Mouse (Mus musculus) left cerebral cortex, postnatal 14 days (tissue): ENCODE measurements at regions not wholly inside any gene's neighbourhood (a gene's known extent, or its start where the extent isn't known, plus 50 kb on each side); places are given as distances from the start of the nearest gene placed in this dataset.

Source experiments
- DNase-seq, 2 experiments: peaks; one replicate each; pipeline ENCODE4 v3.0.0; 2021 to 2022; ENCODE audit warnings: low spot score in 2 of 2, mixed read lengths in 1 of 2
- intact Hi-C: fragments of 180-260 bp; cut with DNase I; formaldehyde crosslinking; loops from one replicate; pipeline ENCODE4 v1.15.1; 2025

DNA sequence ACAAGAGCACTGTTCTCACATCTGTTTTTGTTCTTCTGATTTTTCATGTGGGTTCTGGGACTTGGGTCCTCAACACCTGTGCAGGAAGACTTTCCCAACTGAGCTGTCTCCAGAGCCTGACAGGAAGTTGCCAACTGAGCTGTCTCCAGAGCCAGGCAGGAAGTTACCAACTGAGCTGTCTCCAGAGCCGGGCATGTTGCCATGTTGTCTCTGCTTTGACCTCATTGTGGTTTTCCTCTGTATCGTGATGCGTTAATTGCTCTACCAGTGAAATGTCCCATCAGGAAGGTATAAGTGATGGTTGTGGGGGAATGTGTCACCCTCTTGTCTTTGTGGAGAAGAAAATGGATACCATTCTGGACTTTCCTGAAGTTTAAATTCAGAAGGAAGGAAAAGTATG lies 54.4 kb upstream of the Olfm4 start:
- no peak for DNase-seq
- intact Hi-C loops = no loop called here

DNA sequence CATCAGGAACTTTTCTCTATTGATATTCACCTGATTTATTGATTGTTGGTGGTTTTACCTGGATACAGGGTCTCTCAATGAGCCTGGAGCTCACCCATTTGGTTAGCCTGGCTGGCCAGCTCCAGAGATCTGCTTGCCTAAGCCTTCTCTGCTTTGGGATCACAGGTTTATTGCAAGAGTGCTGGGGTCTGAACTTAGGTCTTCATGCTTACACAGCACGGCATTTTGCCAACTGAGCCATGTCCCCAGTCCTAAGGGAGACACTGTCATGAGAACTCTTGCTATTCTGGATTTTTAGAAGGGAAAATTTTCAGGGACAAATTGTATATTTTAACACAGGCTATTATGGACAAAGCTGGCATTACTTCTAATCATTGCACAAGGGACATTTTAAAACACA lies 56.7 kb upstream of the Olfm4 start:
- no peak for DNase-seq
- intact Hi-C loops = no loop called here

DNA sequence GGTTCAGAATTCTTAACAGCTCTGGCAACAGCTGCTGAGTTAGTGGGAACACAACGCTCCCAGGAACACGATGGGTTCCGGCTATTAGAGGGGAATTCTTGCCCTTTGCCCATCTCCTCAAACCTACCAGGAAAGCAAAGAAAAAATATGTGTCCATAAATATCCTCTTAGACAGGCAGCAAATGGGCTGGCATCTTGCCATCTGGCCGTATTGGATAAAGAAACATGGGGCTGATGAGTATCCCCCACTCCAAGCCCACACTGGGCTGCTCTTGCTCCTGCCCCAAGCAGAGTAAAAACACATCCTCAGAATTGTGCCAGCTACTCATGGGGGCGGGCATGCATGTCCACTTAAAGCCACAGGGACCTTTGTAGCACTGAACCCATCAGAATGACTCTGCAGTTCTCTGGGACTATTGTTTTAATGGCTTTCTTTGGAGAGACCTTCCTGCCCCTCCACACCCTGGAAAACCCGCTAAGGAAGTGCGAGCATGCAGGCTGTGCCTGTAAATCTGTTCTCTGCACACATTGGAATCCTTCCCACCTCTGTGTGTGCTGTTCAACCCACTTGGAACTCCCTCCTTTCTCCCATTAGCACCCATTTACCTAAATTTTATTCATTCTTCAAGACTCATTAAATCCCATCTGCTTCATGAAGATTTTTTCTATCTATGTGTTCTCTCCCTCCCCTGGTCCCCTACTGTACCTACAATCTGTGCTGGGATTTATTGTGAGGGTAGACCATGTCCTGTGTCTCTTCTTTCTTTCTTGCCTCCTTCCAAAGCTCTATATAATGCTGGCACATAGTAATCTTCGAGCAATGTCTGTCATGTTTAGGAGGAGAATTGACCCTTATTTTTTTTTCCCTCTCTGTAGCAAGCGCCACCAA lies 66.7 kb upstream of the Olfm4 start:
- peak; percentile 26 to 34 for DNase-seq

DNA sequence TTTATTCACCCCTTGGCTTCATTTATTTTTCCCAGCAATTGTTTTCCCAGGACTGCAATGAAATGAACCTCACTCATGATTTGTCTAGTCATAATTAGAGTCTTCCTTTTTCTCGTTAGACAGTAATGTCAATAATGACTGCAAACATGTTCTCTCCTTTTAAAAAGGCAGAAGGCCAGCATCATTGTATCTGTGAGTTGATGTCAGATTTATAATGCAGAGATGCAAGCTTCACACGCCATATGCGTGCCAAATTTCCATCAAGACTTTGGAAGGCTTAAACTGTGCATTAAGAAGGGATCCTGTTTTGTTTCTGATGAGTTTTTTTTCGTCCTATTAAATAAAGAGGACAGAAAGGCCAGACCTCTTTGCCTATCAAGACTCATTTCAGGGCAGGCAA lies 68.9 kb upstream of the Olfm4 start:
- no peak for DNase-seq
- intact Hi-C loops = no loop called here

More for the DNA sequence above, 66.7 kb upstream of the Olfm4 start:
- intact Hi-C loops = no loop called here

DNA sequence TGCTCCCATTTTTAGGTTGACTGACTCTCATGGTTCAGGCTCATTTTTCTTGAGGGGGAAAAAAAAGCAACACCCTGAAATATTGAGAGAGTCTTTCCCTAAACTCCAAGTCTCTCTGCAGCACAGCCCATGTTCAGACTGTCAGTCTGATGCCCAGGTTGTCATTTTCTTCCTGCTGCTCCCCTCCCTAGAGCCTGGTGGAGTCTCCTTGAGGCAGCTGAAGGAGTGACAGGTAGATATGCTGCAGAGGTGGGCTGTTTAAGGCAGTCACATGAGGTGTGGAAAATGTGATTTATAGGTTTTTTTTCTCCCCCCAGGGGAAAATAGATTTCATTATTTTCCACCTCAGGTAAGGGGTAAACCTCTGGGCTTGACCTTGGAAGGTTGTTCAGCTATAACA lies 70.6 kb upstream of the Olfm4 start:
- DNase-seq = no peak
- intact Hi-C loops = no loop called here

DNA sequence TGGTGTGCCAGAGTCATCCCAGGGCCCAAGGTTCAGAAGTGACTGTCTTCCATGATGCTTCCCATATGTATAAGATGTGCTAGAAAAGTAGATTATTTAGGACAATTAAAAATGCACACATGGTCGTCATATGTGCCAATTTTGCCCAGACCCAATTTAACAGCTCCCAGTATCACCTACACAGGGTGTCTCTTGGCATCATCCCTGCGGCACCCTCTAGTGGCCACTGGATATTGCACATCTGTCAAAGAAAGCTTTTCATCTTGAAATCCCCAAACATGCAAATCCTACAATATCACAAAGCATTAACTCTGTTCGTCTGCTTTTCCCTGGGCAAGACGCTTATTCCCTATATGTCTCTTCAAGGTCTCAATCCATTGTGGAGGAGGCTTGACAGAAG lies 71.3 kb upstream of the Olfm4 start:
- intact Hi-C loops = no loop called here
- peak; percentile 60 to 77 for DNase-seq

DNA sequence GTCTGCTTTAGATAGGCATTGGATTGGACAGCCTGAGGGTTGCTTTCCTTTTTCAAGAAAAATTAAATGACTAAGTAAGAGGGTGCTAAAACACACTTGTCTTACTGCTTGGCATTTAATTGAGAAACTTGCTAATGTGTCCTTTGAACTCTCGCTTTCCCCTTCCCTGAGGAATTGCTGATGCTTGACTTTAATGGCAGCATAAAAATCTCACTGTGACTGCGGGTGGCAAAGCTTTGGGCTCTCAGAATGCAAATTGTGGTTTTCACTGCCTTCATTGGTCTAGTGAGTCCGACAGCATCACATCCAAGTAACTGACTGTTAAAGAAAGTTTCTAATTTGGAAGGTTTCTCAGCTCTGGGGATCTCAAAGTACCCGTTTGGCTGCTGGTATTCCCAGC lies 76.1 kb upstream of the Olfm4 start:
- intact Hi-C loops = loop anchor here (10.0 kb wide), 1 partner anchor 133 kb away; the partner anchor contains the start of gene Pcdh8
- no peak for DNase-seq

DNA sequence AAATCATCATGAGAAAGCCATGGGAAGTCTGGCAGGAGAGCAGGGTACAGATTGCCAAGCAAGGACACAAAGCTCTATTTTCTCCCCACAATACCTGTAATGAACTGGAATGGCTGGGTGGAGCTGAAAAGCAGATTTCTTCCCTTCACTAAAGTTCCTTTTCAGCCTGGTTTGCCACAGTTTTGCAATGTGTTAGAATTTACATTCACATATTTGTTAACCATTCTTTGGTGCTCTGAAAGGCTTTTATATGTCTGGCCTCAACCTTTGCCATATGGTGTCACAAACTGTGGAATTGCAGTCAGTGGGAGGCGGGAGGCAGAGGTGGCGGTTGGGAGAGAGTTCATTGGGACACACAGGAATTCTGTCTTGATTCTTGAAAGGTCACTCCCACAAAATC lies 78.3 kb upstream of the Olfm4 start:
- no peak for DNase-seq
- intact Hi-C loops = loop anchor here (10.0 kb wide), 1 partner anchor 131 kb away; the partner anchor contains the start of gene Pcdh8

DNA sequence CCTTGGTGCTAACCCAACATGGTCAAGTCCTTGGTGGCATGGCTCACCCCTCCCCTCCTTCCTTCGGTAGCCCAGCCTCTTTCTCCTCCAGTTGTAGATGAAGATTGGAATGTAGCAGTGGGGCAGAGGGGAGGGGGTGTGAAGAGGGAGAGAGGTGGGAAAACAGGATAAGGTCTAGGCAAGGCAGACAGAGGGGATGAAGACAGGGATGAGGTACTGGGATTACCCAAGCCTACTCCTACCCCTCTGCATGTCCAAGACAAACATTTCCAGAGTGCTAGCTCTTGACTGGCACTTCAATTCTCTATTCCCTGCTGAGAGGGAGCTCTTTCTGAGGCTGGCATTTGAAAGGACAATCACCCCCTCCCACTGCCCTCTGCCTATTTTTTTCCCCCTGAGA lies 81.5 kb upstream of the Olfm4 start:
- intact Hi-C loops = loop anchor here (10.0 kb wide), 1 partner anchor 128 kb away; the partner anchor contains the start of gene Pcdh8
- no peak for DNase-seq

DNA sequence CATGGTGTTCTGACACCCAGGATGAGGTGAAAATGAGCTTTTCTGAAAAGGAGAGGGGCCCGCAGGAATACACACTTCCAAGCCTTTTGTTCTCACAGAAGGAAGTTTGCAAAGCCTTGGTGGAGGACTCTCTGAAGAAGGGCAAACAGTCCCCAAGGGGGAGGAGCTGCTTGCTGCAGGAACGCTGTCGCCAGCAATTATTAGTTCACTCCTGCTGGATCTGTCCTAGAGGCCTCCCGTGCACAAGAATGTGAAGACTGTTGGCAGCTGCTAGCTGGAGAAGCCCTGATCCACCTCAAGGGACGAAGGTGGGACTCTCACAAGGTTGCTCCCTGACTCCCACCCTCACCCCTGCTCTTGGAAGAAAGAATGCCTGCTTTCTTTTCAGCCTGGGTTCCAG lies 85.6 kb upstream of the Olfm4 start:
- DNase-seq = no peak
- intact Hi-C loops = no loop called here

DNA sequence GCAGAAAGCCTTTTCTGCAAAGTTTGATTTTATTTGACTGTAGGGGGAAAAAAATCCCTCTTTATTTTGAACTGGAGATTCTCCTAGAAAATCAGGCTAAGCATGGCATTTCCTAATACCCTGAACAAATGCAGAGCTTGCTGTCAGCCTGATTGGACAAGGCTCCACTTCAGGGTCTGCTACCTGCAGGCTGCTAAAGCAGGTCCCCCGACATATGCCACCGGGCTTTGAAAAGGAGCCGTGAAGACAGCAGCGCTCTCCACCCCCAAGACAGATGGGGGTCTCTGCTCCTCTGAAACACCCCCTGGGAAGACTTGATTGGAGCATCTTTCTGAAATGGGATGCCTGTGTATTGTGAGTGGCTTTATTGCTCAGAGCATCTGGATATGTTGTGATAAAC lies 90.6 kb upstream of the Olfm4 start:
- DNase-seq = no peak
- intact Hi-C loops = no loop called here

DNA sequence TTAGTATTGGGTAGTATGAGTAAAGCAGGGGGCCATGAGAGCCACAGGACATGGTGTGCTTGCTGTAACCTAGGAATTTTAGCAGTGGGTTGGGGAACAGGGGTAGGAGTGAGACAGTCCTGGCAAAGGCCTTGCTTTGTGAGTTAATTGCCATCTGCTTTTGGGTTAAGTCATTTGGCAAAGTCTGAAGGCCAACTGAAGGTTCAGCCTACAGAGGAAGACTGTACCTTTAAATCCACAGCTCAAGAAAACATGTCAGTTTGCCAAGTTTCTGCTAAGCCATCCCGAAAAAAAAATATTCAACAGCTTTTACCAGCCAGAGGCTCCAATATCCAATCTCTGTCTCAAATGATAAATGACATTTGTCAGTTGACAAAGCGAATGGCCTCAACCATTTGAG lies 93.2 kb upstream of the Olfm4 start:
- DNase-seq = no peak
- intact Hi-C loops = no loop called here

DNA sequence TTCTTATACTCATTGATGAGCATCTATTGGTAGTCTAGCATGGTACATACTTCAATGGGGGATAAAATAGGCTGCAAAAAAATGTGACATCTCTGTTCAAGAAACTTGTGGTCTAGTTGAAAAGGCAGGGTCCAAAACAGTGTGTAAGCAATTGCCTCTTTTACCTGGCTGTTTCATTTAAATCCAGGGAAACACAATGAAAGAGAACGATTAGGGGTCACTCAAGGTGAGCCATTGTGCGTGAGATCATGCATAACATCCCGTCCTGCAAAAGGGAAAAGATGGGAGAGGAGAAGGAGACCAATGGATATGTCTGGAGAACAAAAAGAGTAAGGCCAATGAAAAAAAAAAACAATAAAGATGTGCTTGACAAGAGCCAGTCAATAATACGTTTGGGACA lies 93.6 kb upstream of the Olfm4 start:
- no peak for DNase-seq
- intact Hi-C loops = no loop called here

DNA sequence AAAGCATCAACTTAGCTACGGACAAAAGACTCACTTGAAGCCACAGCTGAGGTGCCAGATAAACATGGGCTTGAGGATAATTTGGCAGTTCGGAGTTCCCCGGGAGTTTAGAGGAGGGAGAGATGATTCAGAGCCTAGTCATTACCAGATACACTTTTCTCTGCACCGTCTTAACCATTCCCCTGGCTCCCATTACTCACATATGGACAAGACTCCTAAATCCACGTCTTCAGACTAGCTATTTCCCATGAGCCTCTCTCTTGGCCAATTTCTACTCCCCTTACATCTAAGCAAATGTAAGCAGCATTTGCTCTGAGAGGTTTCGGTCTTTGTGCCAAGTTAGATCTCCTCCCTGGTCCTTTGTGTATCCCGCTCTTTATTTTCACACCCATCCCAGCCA lies 100.4 kb upstream of the Olfm4 start:
- DNase-seq = no peak
- intact Hi-C loops = no loop called here

DNA sequence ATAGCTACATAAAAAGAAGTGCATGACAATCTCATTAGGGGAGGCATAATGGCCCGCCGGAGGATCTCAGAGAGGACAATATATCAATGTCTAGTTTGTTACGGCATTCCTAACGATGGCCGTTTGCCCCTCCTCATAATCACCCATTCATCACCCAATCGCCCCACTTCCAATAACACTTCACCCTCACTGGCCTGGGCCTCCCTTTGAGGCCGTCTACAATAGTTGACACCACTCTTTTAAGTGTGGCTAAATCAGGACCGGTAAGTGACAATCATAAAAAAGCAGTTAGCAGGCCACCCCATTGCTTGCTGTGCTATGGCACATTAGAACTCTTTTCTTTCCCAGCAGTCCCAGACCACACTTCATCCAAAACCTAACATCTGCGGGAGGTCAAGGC lies 102.2 kb upstream of the Olfm4 start:
- no peak for DNase-seq
- intact Hi-C loops = no loop called here

DNA sequence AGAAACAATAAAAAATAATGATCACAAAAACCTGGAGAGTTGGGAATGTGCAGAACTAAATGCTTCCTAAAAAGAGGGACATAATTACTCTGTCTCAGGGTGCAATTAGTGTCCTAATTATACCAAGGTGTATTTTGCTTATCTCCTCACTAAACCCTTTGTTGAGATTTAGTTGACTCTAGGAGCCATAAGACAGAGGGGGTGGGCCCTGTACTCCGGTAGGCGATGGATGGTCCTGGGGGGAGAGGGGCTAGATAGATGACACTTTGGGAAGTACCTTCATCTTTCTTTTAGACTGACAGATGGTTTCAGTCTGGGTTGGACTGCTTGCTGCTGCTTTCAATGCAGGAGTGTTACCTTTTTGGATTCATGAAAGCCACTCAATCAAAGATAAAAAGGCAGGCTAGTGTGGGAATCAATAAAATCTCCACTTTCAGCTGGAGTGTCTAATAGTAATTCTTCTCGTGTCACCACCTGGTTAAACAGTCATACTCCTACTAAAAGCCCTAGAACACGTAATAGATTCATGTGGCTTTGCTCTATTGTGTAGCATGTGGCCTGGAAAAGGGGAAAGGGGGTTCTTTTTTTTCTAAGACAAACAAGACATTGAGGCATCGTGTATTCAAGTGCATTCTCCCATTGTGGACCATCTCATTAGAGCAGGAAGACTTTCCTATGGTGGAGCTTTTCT lies 103.7 kb upstream of the Olfm4 start:
- intact Hi-C loops = no loop called here
- no peak for DNase-seq

DNA sequence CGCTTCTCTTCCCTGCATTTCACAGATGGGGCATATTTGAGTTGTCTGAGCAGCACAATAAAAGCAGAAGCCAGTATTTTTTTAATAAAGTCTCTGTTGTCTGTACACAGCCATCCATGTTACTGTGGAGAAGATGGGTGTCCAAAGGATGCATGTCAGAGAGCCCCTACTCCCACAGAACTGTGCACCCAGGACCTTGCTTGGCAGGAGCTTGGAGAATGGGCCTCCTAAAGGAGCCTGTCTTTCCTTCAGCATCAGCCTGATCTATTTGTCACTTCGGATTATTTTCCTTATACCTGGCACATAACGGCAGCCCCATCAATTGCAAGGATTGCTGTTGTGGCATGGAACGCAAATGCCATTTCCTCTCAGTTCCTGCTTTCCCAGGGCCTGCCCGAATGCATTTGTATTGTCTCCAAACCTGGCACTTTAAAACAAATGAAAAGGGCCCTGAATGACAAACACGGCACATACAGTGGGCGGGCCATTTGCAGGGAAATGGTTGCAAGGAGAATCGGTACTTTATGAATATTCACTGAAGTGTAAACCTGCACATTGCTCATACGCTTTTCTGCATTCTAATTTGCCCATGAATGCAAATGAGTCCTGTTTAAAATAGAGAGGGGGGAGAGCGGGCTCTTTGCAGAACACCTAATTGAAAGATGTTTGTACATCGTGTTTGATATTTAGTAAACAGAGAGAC lies 104.4 kb upstream of the Olfm4 start:
- DNase-seq = peak in 1 of 2 experiments; percentile 13
- intact Hi-C loops = no loop called here

DNA sequence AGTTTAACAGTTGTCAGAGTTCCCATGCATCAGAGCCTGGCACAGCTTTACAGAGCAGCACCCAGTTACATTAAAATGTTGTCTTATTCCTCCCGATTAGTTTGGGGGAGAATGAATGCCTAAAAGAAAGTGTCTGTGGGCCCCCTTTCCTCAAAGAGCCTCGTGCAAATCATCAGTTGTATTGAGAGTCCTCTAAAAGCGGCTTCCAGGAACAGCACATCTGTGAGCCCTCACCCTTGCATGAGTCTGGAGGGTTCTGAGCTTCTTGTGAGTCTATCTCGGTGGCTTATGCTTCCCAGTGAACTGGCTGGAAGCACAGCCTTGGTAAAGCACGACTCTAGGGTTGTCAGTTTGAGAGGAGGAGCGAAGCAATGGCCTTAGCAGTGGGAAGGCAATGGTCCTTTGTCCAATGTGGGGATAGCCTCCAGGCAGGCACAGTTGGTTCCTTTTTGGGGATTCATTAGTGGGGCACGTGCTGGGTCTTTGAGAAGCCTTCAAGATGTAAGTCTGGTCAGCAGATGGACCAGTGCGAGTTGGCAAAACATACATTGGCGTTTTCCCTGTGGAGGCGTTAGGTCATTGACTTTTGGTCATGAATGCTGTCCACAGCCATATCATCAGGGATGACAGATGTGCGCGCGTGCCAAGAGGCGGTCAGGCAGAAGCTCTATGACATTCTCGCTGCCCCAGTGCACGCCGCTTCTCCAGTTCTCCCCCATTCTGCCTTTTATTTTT lies 105.4 kb upstream of the Olfm4 start:
- intact Hi-C loops = no loop called here
- DNase-seq = no peak

DNA sequence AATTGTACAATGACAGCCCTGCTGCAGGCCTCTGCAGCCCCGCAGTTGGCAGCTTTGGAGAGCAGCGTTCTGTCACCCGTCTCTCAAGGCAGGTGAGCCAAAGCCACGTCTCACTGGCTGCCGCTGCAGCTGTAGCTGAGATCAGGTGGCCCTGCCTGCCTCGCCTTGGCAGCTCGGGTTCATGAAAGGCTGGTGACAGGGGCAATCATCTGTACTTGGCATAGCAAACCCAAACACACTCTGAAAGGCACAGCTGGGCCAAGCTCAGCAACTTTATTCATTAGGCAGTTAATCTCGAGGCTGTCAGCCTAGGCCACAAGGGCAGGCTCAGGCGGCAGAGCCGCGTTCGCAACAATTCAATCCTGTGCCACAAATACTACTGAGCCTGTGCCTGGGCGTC lies 102.0 kb upstream of the Pcdh8 start:
- intact Hi-C loops = no loop called here
- DNase-seq = no peak

DNA sequence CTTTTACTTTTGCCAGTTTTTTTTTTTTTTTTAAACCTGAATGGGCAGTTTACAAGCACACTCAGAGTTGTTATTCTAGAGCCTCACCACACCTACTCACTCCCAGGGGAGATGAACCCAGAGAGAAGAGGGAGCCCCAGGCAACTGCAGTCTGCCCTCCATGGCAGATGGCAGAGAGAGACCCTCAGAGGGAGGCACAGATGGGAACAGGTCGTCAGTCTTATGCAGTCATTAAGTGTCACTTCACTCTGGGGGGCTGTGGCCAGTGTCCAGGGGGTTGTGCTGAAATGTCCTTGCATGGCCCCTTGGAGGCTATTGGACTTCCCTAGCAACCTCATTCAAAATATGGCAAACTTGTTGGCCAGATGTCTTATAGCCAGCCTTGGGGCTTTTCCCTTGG lies 101.3 kb upstream of the Pcdh8 start:
- intact Hi-C loops = no loop called here
- DNase-seq = no peak
